Comparison of ENCODE assay signal across 17 mouse cellular contexts in the genomic region with DNA sequence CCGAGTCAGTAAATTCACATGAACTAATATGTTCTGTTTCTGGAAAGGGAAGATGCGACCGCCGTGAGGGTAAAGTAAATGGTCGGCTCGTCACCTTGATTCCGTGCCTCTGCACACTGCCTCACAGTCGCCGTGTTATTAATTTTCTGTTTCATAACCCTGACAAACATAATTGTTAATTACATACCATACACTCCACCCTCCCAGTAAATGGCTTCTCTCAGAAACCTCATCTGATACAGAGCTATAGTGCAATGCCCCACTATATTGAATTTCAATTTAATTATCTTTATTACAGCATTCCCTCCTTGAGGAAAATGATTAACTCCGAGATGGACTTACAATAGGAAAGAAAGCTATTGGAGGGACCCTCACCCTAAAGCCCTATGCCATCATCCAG.
"Had no signal": no experiment of that assay in that cellular context is flagged by ENCODE, and none has a peak within 500 bp of the region (broad histone marks: within the 10 kb centered on the region; RNA-seq: fewer than 3 reads in every experiment).

No protein-coding gene starts in this region.

- H3K27ac ChIP-seq: layer of hippocampus, adult 2 months; limb, embryonic 12.5 days; liver, embryonic 13.5 days; lung, embryonic 15.5 days; macrophage; stomach, embryonic 15.5 days had no signal

- H3K27me3 ChIP-seq: limb, embryonic 12.5 days; liver, embryonic 13.5 days; lung, embryonic 15.5 days; megakaryocyte, embryonic 14.5 days; stomach, embryonic 15.5 days had no signal

- ATAC-seq: liver, postnatal 0 days had no signal

- H3K4me2 ChIP-seq: limb, embryonic 12.5 days; liver, embryonic 13.5 days; lung, embryonic 15.5 days; stomach, embryonic 15.5 days had no signal

- H3K9ac ChIP-seq: limb, embryonic 12.5 days; liver, embryonic 13.5 days; liver, postnatal 0 days; lung, embryonic 15.5 days; stomach, embryonic 15.5 days had no signal

- H3K9me3 ChIP-seq: limb, embryonic 12.5 days; liver, embryonic 13.5 days; lung, embryonic 15.5 days; stomach, embryonic 15.5 days had no signal

- H3K36me3 ChIP-seq: limb, embryonic 12.5 days; liver, embryonic 13.5 days; lung, embryonic 15.5 days; stomach, embryonic 15.5 days had no signal

- DNase-seq: kidney, adult 11 months; kidney, adult 9 months; kidney, postnatal 10 days; kidney, postnatal 4 days; liver; liver, embryonic 13.5 days; liver, postnatal 0 days; lung, postnatal 14 days; retina, postnatal 1 day; right cerebral cortex, postnatal 4 days; thymus, postnatal 36 days had no signal

- H3K4me3 ChIP-seq: layer of hippocampus, adult 2 months; limb, embryonic 12.5 days; liver, embryonic 13.5 days; lung, embryonic 15.5 days; megakaryocyte, embryonic 14.5 days; stomach, embryonic 15.5 days had no signal

- H3K4me1 ChIP-seq: liver, embryonic 13.5 days; lung, embryonic 15.5 days; megakaryocyte, embryonic 14.5 days had no signal
